Mouse (Mus musculus) large intestine, adult 2 months (tissue): ENCODE results near the gene Amy2a2. TPM values are rescaled to one million over a fixed set of nuclear protein-coding genes. Genes with fewer than 3 reads are reported as not detected.
"Not testable (repeated sequence)": the region's sequence is repeated elsewhere in the genome, so short reads cannot be mapped to it uniquely, and the experiment has no call there.

Experiments
- DNase-seq: peaks from one replicate; pipeline ENCODE4 v3.0.0-alpha.2; 2012; ENCODE audit warnings: low read depth, low spot score
- WGBS: fragments of 180-500 bp; shearing (Covaris S2); methylation state at CpG from one replicate; pipeline ENCODE4 v1.1.7; 2018; 5-methylcytosine and 5-hydroxymethylcytosine counted together
- polyA plus RNA-seq: library from polyadenylated mRNA; depleted of rRNA; stranded (reverse); fragments of >200 nt; gene quantifications from 2 replicates; pipeline ENCODE4 v1.2.3, GENCODE M21; 2012; rRNA removed

The Amy2a2 gene
- not detected in 2 replicates for polyA plus RNA-seq

- no CpG with 5 or more reads among the region's 4 CpGs for WGBS
- not testable (repeated sequence) for DNase-seq
These were observed at the start of gene Amy2a2 for GRCm38 (mm10) chr3:113356558-113356957. Gene Amy2a2 (minus strand): TSS chr3:113356658.

DNA sequence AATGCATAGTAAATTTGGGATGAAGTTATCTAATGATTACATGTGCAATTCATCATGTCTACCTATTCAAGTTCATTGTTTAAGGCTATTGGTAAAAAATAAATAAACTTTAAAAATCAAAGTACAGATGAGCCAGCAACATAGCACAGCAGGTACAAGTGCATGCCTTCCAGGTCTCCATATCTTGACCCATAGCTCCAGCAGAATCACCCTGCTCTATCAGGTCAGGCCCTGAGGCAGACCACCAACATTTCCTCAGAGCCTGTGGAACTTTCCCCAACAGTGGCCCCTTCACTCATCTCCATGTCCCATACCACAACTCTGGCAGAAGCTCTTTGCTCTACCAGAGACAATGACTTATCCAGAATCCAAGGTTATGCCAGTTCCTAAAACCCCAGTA, 11.0 kb downstream of the Amy2a2 start:
- DNase-seq: not testable (repeated sequence)

GRCm38 (mm10) chr3:113323952-113324351, 32.5 kb downstream of the Amy2a2 start, which contains the start of gene Amy2a3:
Gene Amy2a3 (minus strand): TSS chr3:113324052.
- WGBS: no CpG with 5 or more reads among the region's 4 CpGs
- DNase-seq: not testable (repeated sequence)

- WGBS: no CpG with 5 or more reads among the region's 3 CpGs
- not testable (repeated sequence) for DNase-seq
These were observed 43.5 kb downstream of the Amy2a2 start for GRCm38 (mm10) chr3:113312937-113313336.

Other genes with a start within 250 kb of the Amy2a2 start
- 0.10 and 0.14 TPM in 2 replicates for gene Amy2a5, start 97.8 kb downstream of the Amy2a2 start, polyA plus RNA-seq
- not detected in 2 replicates for gene Amy2a4, start 65.2 kb downstream of the Amy2a2 start, polyA plus RNA-seq
- gene Amy2a3, start 32.6 kb downstream of the Amy2a2 start, polyA plus RNA-seq: not detected in 2 replicates
- gene Amy2a1, start 175.8 kb upstream of the Amy2a2 start, polyA plus RNA-seq: not detected in 2 replicates